Mouse (Mus musculus): Measurements from ENCODE around the gene Ttc4. TPM values are rescaled to one million over a fixed set of nuclear protein-coding genes. Genes with fewer than 3 reads are reported as not detected.

Ttc4 gene
- polyA plus RNA-seq, 1 experiment: 0.61 TPM

GRCm38 (mm10) chr4:106664697-106665096, 14.0 kb downstream of the Ttc4 start:
- peaks cover 100% of the 10 kb centered on the region for H3K36me3 ChIP-seq (ENCODE audit: control insufficient read depth)
- no peak overlapping the region for H3K4me3 ChIP-seq (replicated peaks)
- H3K4me1 ChIP-seq (ENCODE audit: control insufficient read depth): no peaks in the 10 kb centered on the region
- H3K9me3 ChIP-seq (ENCODE audit: control insufficient read depth, low read length): no peaks in the 10 kb centered on the region
- TF ChIP-seq TAL1 (IDR thresholded peaks at IDR 0.05; ENCODE audit: low read length): no peak
- no peak for TF ChIP-seq GATA1 (IDR thresholded peaks at IDR 0.05; ENCODE audit: low read length)
- no peaks in the 10 kb centered on the region for H3K27me3 ChIP-seq (ENCODE audit: control insufficient read depth)

- Histone ChIP-seq H3K9me3 (ENCODE audit: control insufficient read depth, low read length) (no peaks in the 10 kb centered on the region), H3K4me1 (ENCODE audit: control insufficient read depth) (no peaks in the 10 kb centered on the region), H3K27me3 (ENCODE audit: control insufficient read depth) (no peaks in the 10 kb centered on the region), H3K36me3 (ENCODE audit: control insufficient read depth) (peaks cover 100% of the 10 kb centered on the region), H3K4me3 (replicated peaks) (no peak overlapping the region)
- TF ChIP-seq TAL1 (IDR thresholded peaks at IDR 0.05; ENCODE audit: low read length): no peak
- no peak for TF ChIP-seq GATA1 (IDR thresholded peaks at IDR 0.05; ENCODE audit: low read length)
Measured at GRCm38 (mm10) chr4:106663956-106664470, 14.7 kb downstream of the Ttc4 start.

GRCm38 (mm10) chr4:106655681-106656080, 23.1 kb downstream of the Ttc4 start:
- H3K27me3 ChIP-seq (ENCODE audit: control insufficient read depth): no peaks in the 10 kb centered on the region
- peaks cover 30% of the 10 kb centered on the region for H3K4me1 ChIP-seq (ENCODE audit: control insufficient read depth)
- H3K9me3 ChIP-seq (ENCODE audit: control insufficient read depth, low read length): no peaks in the 10 kb centered on the region
- H3K36me3 ChIP-seq (ENCODE audit: control insufficient read depth): peaks cover 60% of the 10 kb centered on the region
- TF ChIP-seq GATA1 (IDR thresholded peaks at IDR 0.05; ENCODE audit: low read length): no peak
- no peak for TF ChIP-seq TAL1 (IDR thresholded peaks at IDR 0.05; ENCODE audit: low read length)
- no peak overlapping the region for H3K4me3 ChIP-seq (replicated peaks)

GRCm38 (mm10) chr4:106653051-106653450, 25.7 kb downstream of the Ttc4 start:
- no peak for TF ChIP-seq TAL1 (IDR thresholded peaks at IDR 0.05; ENCODE audit: low read length)
- no peak for TF ChIP-seq GATA1 (IDR thresholded peaks at IDR 0.05; ENCODE audit: low read length)
- no peak overlapping the region for H3K4me3 ChIP-seq (replicated peaks)
- H3K9me3 ChIP-seq (ENCODE audit: control insufficient read depth, low read length): 0 out of 2 replicates have a peak, but pooled peaks cover 2% of the 10 kb centered on the region
- peaks cover 35% of the 10 kb centered on the region for H3K4me1 ChIP-seq (ENCODE audit: control insufficient read depth)
- H3K36me3 ChIP-seq (ENCODE audit: control insufficient read depth): peaks cover 37% of the 10 kb centered on the region
- no peaks in the 10 kb centered on the region for H3K27me3 ChIP-seq (ENCODE audit: control insufficient read depth)

GRCm38 (mm10) chr4:106652546-106652945, 26.2 kb downstream of the Ttc4 start:
- Histone ChIP-seq H3K4me3 (replicated peaks) (no peak overlapping the region), H3K4me1 (ENCODE audit: control insufficient read depth) (peaks cover 35% of the 10 kb centered on the region), H3K9me3 (ENCODE audit: control insufficient read depth, low read length) (0 out of 2 replicates have a peak, but pooled peaks cover 2% of the 10 kb centered on the region), H3K27me3 (ENCODE audit: control insufficient read depth) (0 out of 2 replicates have a peak, but pooled peaks cover 3% of the 10 kb centered on the region), H3K36me3 (ENCODE audit: control insufficient read depth) (peaks cover 35% of the 10 kb centered on the region)
- TF ChIP-seq TAL1 (IDR thresholded peaks at IDR 0.05; ENCODE audit: low read length) (no peak), GATA1 (IDR thresholded peaks at IDR 0.05; ENCODE audit: low read length) (no peak)

- peaks cover 30% of the 10 kb centered on the region for H3K36me3 ChIP-seq (ENCODE audit: control insufficient read depth)
- 0 out of 2 replicates have a peak, but pooled peaks cover 3% of the 10 kb centered on the region for H3K27me3 ChIP-seq (ENCODE audit: control insufficient read depth)
- TF ChIP-seq TAL1 (IDR thresholded peaks at IDR 0.05; ENCODE audit: low read length): no peak
- no peak for TF ChIP-seq GATA1 (IDR thresholded peaks at IDR 0.05; ENCODE audit: low read length)
- 0 out of 2 replicates have a peak, but pooled peaks cover 2% of the 10 kb centered on the region for H3K9me3 ChIP-seq (ENCODE audit: control insufficient read depth, low read length)
- H3K4me3 ChIP-seq (replicated peaks): peak within 1 kb of the TSS; percentile 69
- peaks cover 35% of the 10 kb centered on the region for H3K4me1 ChIP-seq (ENCODE audit: control insufficient read depth)
Measured at GRCm38 (mm10) chr4:106650833-106651527, 27.8 kb downstream of the Ttc4 start, which contains the start of gene Pars2. Pars2 (plus strand) TSS chr4:106651069.

- Histone ChIP-seq H3K36me3 (ENCODE audit: control insufficient read depth) (no peaks in the 10 kb centered on the region), H3K9me3 (ENCODE audit: control insufficient read depth, low read length) (0 out of 2 replicates have a peak, but pooled peaks cover 2% of the 10 kb centered on the region), H3K27me3 (ENCODE audit: control insufficient read depth) (peaks cover 7% of the 10 kb centered on the region; the same call in 1 of the 2 replicates), H3K4me1 (ENCODE audit: control insufficient read depth) (peaks cover 20% of the 10 kb centered on the region), H3K4me3 (replicated peaks) (no peak overlapping the region)
- no peak for TF ChIP-seq TAL1 (IDR thresholded peaks at IDR 0.05; ENCODE audit: low read length)
- no peak for TF ChIP-seq GATA1 (IDR thresholded peaks at IDR 0.05; ENCODE audit: low read length)
Measured at GRCm38 (mm10) chr4:106647137-106647536, 31.6 kb downstream of the Ttc4 start.

- peaks cover 6% of the 10 kb centered on the region for H3K4me1 ChIP-seq (ENCODE audit: control insufficient read depth)
- no peaks in the 10 kb centered on the region for H3K36me3 ChIP-seq (ENCODE audit: control insufficient read depth)
- TF ChIP-seq GATA1 (IDR thresholded peaks at IDR 0.05; ENCODE audit: low read length) (no peak), TAL1 (IDR thresholded peaks at IDR 0.05; ENCODE audit: low read length) (no peak)
- peaks cover 7% of the 10 kb centered on the region; the same call in 1 of the 2 replicates for H3K27me3 ChIP-seq (ENCODE audit: control insufficient read depth)
- H3K9me3 ChIP-seq (ENCODE audit: control insufficient read depth, low read length): peaks cover 11% of the 10 kb centered on the region
- no peak overlapping the region for H3K4me3 ChIP-seq (replicated peaks)
Measured at GRCm38 (mm10) chr4:106645797-106646196, 32.9 kb downstream of the Ttc4 start.

- Histone ChIP-seq H3K4me3 (replicated peaks) (no peak overlapping the region), H3K9me3 (ENCODE audit: control insufficient read depth, low read length) (peaks cover 13% of the 10 kb centered on the region), H3K36me3 (ENCODE audit: control insufficient read depth) (no peaks in the 10 kb centered on the region), H3K4me1 (ENCODE audit: control insufficient read depth) (no peaks in the 10 kb centered on the region), H3K27me3 (ENCODE audit: control insufficient read depth) (peaks cover 7% of the 10 kb centered on the region; the same call in 1 of the 2 replicates)
- TF ChIP-seq TAL1 (IDR thresholded peaks at IDR 0.05; ENCODE audit: low read length) (no peak), GATA1 (IDR thresholded peaks at IDR 0.05; ENCODE audit: low read length) (no peak)
Measured at GRCm38 (mm10) chr4:106644218-106644610, 34.5 kb downstream of the Ttc4 start.
